Mouse (Mus musculus) T-cell, adult 2 months (primary cell): ENCODE data around the gene Eogt.

Experiments used
- DNase-seq: peaks from one replicate; pipeline ENCODE4 v3.0.0; 2022; ENCODE audit warnings: low spot score

Eogt gene

DNA sequence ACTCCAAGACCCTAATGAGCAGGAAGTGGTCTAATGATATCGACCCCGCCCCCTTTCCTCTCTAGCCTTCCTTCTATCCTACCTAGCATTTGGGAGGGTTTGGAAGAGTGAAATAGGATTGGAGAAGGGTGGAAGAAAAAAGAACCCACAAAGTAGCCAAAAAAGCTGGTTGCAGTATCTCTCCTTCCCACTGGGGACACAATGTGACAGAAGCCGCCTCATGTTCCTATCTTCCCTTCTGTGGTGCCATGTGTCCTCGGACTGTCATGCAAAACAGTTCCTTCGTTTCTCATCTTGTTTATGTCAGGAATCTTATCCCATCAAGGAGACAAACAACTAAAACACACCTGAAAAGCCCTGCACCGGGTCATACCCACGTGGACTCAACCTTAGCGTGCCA lies 42.9 kb downstream of the Eogt start:
- DNase-seq: no peak

DNA sequence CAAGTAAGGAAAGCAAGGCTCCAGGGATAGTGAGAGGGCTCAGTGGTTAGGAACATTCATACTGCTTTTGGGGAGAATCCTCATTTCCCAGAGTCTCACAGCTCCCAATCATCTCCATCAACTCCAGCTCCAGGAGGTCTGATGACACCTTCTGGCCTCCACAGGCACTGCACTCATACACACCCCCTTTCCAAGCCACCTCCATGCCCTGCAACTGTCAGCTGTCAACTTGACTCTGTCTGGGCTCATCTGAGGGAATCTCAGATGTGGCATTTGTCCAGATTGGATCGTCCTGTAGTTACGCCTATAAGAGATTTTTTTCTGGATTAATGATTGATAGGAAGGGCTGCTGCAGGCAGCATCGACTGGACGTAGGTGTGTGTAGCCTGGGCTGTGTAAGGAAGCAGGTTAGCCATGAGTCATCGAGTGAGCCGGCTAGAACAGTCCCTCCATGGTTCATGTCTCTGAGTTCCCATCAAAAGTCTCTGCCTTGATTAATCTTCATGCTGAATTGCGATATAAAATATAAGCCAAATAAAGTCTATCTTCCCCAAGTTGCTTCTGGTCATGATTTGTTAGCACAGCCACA lies 44.6 kb downstream of the Eogt start:
- DNase-seq: no peak

DNA sequence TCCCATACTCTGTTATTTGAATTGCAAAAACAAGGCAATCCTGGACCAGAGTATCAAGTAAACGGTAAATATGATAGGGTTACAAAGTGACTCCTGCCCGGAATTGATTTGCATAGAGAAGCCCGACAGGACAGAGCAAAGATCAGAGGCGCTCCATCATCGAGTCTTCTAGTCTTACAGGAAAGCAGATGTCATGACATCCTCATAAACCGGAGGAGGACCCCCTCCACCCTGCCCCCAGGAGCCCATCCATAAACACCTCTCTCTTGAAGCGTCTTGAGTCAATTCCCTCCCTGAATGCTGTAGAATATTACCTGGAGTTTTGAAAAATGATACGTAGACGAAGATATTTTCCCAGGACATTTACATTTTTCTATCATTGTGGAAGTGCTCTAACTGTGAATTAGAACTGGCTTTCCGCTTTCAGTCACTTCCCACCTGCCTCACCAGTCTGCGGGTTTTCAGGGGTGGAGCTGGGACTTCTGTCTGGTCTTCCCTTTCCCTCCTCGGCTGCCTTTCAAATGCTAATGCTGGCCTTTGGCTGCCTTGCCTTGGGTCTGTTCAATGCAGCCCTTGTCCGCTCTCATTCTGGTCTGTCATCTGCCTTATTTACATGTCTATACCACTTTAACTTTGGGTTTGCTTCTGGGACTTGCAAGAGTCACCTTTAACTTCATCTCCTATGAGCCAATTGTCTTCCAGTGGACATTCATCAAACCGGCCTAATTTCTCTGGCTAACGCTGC lies 46.9 kb downstream of the Eogt start:
- DNase-seq: no peak

DNA sequence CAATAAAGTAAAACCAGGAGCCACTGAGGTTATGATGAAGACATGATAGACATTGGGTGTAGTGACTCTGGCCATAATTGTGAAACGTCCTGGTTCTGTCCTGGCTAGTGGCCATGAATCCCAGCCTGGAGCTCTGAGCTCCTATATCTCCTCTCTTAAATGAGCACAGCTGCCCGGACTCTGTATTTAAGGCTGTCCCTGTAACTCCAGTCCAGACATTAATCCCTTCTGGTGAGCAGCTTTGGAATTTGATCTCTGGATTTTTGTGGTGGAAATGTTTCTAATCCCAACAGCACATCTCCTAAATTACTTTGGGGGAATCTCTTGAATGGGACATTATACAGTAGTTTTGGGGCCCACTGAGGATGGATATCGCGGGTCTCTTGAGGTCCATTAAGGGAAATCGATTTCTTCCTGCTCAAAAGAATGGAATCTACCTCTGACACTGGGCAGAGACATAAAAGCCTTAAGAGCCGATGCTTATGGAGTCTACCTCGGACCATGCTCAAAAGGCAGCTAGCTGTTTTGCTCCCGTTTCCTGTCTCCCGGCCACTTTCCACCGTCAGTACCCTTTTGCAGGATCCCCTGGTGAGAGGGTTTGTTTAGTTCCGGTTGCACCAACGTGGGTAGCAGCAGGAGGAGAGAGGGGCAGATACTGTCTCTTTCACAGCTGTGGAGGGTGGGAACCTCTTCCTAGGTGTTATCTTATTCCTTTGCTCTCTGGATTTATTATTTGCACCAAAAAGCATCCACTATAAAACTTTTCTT lies 47.6 kb downstream of the Eogt start:
- no peak for DNase-seq

DNA sequence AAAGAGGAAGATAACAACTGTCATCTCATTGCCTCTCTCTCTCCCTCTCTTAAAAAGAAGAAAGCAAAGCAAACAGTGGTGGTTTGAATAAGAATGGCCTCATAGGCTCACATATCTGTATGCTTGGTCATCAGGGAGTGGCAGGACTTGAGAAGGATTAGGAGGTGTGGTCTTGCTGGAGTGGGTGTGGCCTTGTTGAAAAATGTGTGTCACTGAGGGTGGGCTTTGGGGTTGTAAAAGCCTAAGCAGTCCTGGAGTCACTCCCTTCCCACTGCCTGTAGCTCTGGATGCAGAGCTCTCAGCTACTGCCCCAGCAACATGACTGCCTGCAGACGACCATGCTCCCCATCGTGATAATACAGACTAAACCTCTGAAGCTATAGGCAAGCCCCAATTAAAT lies 66.6 kb downstream of the Eogt start:
- DNase-seq: no peak

DNA sequence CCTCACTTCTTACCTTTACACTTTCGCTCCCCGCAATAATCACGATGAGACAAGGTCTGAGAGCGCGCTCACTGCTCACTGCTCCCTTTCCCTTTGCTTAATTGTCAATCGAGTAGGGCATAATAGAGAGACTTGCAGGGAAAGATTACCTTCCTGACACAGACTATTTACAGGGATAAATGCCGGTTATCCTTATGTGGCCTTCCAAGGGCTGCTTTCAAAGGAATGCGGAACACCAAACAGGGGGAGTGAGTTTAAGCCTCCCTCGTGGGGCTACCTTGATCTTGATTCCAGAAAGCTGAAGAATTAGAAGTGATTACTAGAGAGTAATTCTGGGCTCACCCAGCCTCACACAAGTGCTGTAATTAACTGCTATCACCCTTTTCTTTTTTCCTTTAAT lies 69.0 kb downstream of the Eogt start:
- DNase-seq: no peak

DNA sequence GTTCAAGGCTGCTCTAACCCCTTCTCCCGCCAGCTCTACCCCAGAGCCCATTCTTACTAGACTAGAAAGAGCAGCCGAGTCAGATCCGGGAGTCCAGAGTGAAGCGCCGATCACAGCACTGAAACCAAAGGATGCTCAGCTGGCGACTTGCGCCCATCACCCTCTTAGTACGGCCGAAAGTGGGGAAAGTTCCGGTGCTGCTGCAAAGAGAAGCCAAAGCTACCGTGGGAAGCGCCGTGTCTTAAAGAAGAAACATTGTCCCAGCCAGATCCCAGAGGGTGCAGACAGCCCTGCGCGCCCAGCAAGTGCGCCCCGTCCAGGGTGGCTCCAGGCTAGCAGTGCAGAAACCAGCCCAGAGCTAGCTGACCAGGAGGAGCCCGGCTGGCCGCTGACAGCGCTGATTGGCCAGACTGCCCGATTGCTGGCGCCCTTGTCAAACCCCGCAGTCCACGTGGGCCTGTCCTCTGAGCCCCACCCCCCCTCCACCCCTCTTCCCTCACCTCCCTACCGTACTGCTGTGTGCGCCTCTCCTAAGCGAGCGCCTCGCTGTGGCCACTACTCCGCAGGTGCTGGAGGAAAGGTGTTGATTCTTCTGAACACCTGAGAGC lies 88.8 kb downstream of the Eogt start, which contains the start of gene Fam19a4:
Fam19a4 (minus strand) TSS at position 340 of the 608 bp plus-strand sequence.
- no peak for DNase-seq
